Mouse (Mus musculus): ENCODE data around the gene Hectd3. TPM values are rescaled to one million over a fixed set of nuclear protein-coding genes. Genes with fewer than 3 reads are reported as not detected.

Gene Hectd3
- polyA plus RNA-seq, 2 experiments, result 4.9 to 8.9 TPM

DNA sequence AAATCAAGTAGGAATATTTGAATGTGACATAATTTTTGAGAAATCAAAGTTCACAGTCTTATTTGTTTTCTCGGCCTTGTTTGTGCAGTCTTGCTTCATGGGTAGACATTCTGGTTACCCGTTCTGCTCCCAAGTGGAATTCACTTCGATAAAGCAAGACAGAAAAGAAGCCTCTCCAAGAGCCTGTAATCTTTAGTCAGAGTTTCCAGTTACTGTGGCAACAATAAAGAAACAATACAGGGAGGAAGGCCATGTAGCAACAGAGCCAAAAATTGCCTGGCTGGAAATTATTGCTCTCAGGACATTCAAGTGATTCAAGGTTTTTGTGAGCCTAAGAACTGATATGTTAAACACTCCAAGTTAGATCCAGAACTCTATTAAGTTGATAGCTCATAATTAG is 53.7 kb downstream of the Hectd3 start:
- no peak overlapping the region for H3K4me3 ChIP-seq (ENCODE audit: insufficient read depth in 1 of 2, low read depth in 2 of 2, low read length in 2 of 2)
- peaks cover under 1 to 2% of the 10 kb centered on the region in 2 experiments; a peak in 3 of 4 replicates for H3K4me1 ChIP-seq (replicated peaks; ENCODE audit: control insufficient read depth in 2 of 2, insufficient read depth in 2 of 2, low read length in 1 of 2)
- H3K27ac ChIP-seq, result no peak overlapping the region
- 76% methylated on average over 3 of the region's 3 CpGs for WGBS (ENCODE audit: insufficient replicate concordance)
- H3K9ac ChIP-seq (replicated peaks), result no peak overlapping the region
- H3K36me3 ChIP-seq (replicated peaks; ENCODE audit: control insufficient read depth, insufficient read depth, low read depth), result no peaks in the 10 kb centered on the region; the same call in 1 of the 2 replicates
- H3K4me2 ChIP-seq (ENCODE audit: low read depth), result no peak overlapping the region
- no peaks in the 10 kb centered on the region for H3K27me3 ChIP-seq (ENCODE audit: control insufficient read depth, insufficient read depth, low read length)
- ATAC-seq (ENCODE audit: insufficient read depth) (no peak), DNase-seq (ENCODE audit: low read depth in 3 of 3, low spot score in 3 of 3) (no peak)
- TF ChIP-seq EP300 (IDR thresholded peaks at IDR 0.05; ENCODE audit: low read depth) (no peak), CTCF (IDR thresholded peaks at IDR 0.05; ENCODE audit: low read depth) (no peak)
- no peaks in the 10 kb centered on the region for H3K9me3 ChIP-seq (ENCODE audit: control insufficient read depth, low read length)

- TF ChIP-seq CTCF (IDR thresholded peaks at IDR 0.05; ENCODE audit: low read depth), result no peak
- no peak for TF ChIP-seq EP300 (IDR thresholded peaks at IDR 0.05; ENCODE audit: low read depth)
- no peaks in the 10 kb centered on the region for H3K27me3 ChIP-seq (ENCODE audit: control insufficient read depth, insufficient read depth, low read length)
- no peaks in the 10 kb centered on the region; the same call in 1 of the 2 replicates for H3K36me3 ChIP-seq (replicated peaks; ENCODE audit: control insufficient read depth, insufficient read depth, low read depth)
- ATAC-seq (ENCODE audit: insufficient read depth) (no peak), DNase-seq (ENCODE audit: low read depth in 3 of 3, low spot score in 3 of 3) (no peak)
- no peak overlapping the region for H3K4me2 ChIP-seq (ENCODE audit: low read depth)
- H3K4me1 ChIP-seq (replicated peaks; ENCODE audit: control insufficient read depth in 2 of 2, insufficient read depth in 2 of 2, low read length in 1 of 2), result peaks cover 2 to 3% of the 10 kb centered on the region in 2 experiments; a peak in 3 of 4 replicates
- H3K9ac ChIP-seq (replicated peaks), result no peak overlapping the region
- WGBS (ENCODE audit: insufficient replicate concordance), result 83% methylated on average over 1 of the region's 1 CpGs
- H3K27ac ChIP-seq, result no peak overlapping the region
- no peaks in the 10 kb centered on the region for H3K9me3 ChIP-seq (ENCODE audit: control insufficient read depth, low read length)
- no peak overlapping the region for H3K4me3 ChIP-seq (ENCODE audit: insufficient read depth in 1 of 2, low read depth in 2 of 2, low read length in 2 of 2)
Observed at GRCm38 (mm10) chr4:117049485-117049884, 54.4 kb downstream of the Hectd3 start.

DNA sequence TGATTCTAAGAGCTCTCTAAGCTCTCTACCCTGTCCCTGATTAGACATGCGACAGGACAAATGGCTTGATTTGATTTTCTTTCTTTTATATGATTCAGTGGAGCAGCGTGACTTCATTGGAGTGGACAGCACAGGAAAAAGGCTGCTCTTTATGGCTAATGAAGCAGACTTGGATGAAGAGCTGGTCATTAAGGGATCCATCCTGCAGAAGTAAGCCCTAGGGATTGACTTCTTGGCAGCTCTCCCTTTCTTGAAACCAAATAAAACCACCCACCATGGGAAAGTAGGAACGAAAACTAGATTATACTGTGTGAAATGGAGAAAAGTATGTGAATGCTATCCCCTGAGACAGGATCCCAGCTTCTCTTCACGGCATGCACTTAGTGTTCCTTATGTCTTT is 57.5 kb downstream of the Hectd3 start:
- no peak for DNase-seq (ENCODE audit: low read depth in 3 of 3, low spot score in 3 of 3)
- H3K9me3 ChIP-seq (ENCODE audit: control insufficient read depth, low read length), result no peaks in the 10 kb centered on the region
- peaks cover 26 to 28% of the 10 kb centered on the region in 2 experiments for H3K4me1 ChIP-seq (replicated peaks; ENCODE audit: control insufficient read depth in 2 of 2, insufficient read depth in 2 of 2, low read length in 1 of 2)
- TF ChIP-seq CTCF (IDR thresholded peaks at IDR 0.05; ENCODE audit: low read depth) (no peak), EP300 (IDR thresholded peaks at IDR 0.05; ENCODE audit: low read depth) (no peak)
- H3K27me3 ChIP-seq (ENCODE audit: control insufficient read depth, insufficient read depth, low read length), result no peaks in the 10 kb centered on the region
- H3K4me3 ChIP-seq (ENCODE audit: insufficient read depth in 1 of 2, low read depth in 2 of 2, low read length in 2 of 2), result no peak overlapping the region
- 80% methylated on average over 4 of the region's 4 CpGs for WGBS (ENCODE audit: insufficient replicate concordance)
- no peak overlapping the region for H3K4me2 ChIP-seq (ENCODE audit: low read depth)
- H3K36me3 ChIP-seq (replicated peaks; ENCODE audit: control insufficient read depth, insufficient read depth, low read depth), result no peaks in the 10 kb centered on the region; the same call in 1 of the 2 replicates
- ATAC-seq (ENCODE audit: insufficient read depth), result no peak
- H3K27ac ChIP-seq, result no peak overlapping the region; the same call in 1 of the 2 replicates
- no peak overlapping the region for H3K9ac ChIP-seq (replicated peaks)

DNA sequence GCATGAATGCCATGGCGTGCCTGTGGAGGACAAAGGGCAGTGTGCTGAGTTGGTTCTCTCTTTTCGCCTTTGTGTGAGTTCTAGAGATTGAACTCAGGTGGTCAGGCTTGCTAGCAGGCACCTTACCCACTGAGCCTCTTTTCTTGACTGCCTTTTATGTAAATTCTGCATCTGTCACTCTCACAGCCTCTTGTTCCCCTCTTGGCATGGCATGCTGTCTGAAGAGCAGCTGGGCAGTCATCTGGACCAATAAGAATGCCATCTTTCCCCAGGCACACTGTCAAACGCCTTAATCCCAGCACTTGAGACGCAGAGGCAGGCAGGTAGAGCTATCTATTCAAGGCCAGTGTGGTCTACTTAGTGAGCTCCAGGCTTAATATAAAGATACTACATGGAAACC is 58.8 kb downstream of the Hectd3 start:
- no peak for ATAC-seq (ENCODE audit: insufficient read depth)
- WGBS (ENCODE audit: insufficient replicate concordance), result 84% methylated on average over 4 of the region's 4 CpGs
- H3K27me3 ChIP-seq (ENCODE audit: control insufficient read depth, insufficient read depth, low read length), result no peaks in the 10 kb centered on the region
- H3K27ac ChIP-seq, result peak overlapping the region; percentile 12; the same call in 1 of the 2 replicates
- H3K9me3 ChIP-seq (ENCODE audit: control insufficient read depth, low read length), result no peaks in the 10 kb centered on the region
- no peaks in the 10 kb centered on the region; the same call in 1 of the 2 replicates for H3K36me3 ChIP-seq (replicated peaks; ENCODE audit: control insufficient read depth, insufficient read depth, low read depth)
- no peak overlapping the region for H3K4me3 ChIP-seq (ENCODE audit: insufficient read depth in 1 of 2, low read depth in 2 of 2, low read length in 2 of 2)
- H3K9ac ChIP-seq (replicated peaks), result no peak overlapping the region
- H3K4me1 ChIP-seq (replicated peaks; ENCODE audit: control insufficient read depth in 2 of 2, insufficient read depth in 2 of 2, low read length in 1 of 2), result peaks cover 39 to 41% of the 10 kb centered on the region in 2 experiments
- no peak for DNase-seq (ENCODE audit: low read depth in 3 of 3, low spot score in 3 of 3)
- no peak overlapping the region for H3K4me2 ChIP-seq (ENCODE audit: low read depth)
- TF ChIP-seq EP300 (IDR thresholded peaks at IDR 0.05; ENCODE audit: low read depth) (no peak), CTCF (IDR thresholded peaks at IDR 0.05; ENCODE audit: low read depth) (no peak)

Other genes starting within 250 kb of the Hectd3 start
- gene Toe1, start 187.7 kb upstream of the Hectd3 start, polyA plus RNA-seq (2012; rRNA removed), result 13.7 and 14.7 TPM in 2 replicates
- gene Toe1, start 187.7 kb upstream of the Hectd3 start, polyA plus RNA-seq (2014; fragmentation: Nextera tagmentation; extraction: Ambion mirVana), result 14.2 and 15.0 TPM in 2 replicates
- gene Mutyh, start 187.6 kb upstream of the Hectd3 start, polyA plus RNA-seq (2012; rRNA removed), result 2.7 and 3.5 TPM in 2 replicates
- gene Mutyh, start 187.6 kb upstream of the Hectd3 start, polyA plus RNA-seq (2014; fragmentation: Nextera tagmentation; extraction: Ambion mirVana), result 1.7 and 2.1 TPM in 2 replicates
- gene Hpdl, start 173.6 kb upstream of the Hectd3 start, polyA plus RNA-seq (2012; rRNA removed), result 0.15 and 0.19 TPM in 2 replicates
- gene Hpdl, start 173.6 kb upstream of the Hectd3 start, polyA plus RNA-seq (2014; fragmentation: Nextera tagmentation; extraction: Ambion mirVana), result 0.13 and 0.19 TPM in 2 replicates
- gene Zswim5, start 117.9 kb upstream of the Hectd3 start, polyA plus RNA-seq (2012; rRNA removed), result 0.06 and 0.10 TPM in 2 replicates
- gene Zswim5, start 117.9 kb upstream of the Hectd3 start, polyA plus RNA-seq (2014; fragmentation: Nextera tagmentation; extraction: Ambion mirVana), result 0.03 and 0.04 TPM in 2 replicates
- 414 and 441 TPM in 2 replicates for gene Urod, start 904 bp upstream of the Hectd3 start, polyA plus RNA-seq (2012; rRNA removed)
- gene Urod, start 904 bp upstream of the Hectd3 start, polyA plus RNA-seq (2014; fragmentation: Nextera tagmentation; extraction: Ambion mirVana), result 567 and 604 TPM in 2 replicates
- 12.3 and 17.3 TPM in 2 replicates for gene Eif2b3, start 24.1 kb downstream of the Hectd3 start, polyA plus RNA-seq (2012; rRNA removed)
- 32.7 and 34.3 TPM in 2 replicates for gene Eif2b3, start 24.1 kb downstream of the Hectd3 start, polyA plus RNA-seq (2014; fragmentation: Nextera tagmentation; extraction: Ambion mirVana)
- 0.61 and 0.84 TPM in 2 replicates for gene Ptch2, start 100.8 kb downstream of the Hectd3 start, polyA plus RNA-seq (2012; rRNA removed)
- 0.52 and 0.55 TPM in 2 replicates for gene Ptch2, start 100.8 kb downstream of the Hectd3 start, polyA plus RNA-seq (2014; fragmentation: Nextera tagmentation; extraction: Ambion mirVana)
- 2.7 and 2.9 TPM in 2 replicates for gene Btbd19, start 130.4 kb downstream of the Hectd3 start, polyA plus RNA-seq (2012; rRNA removed)
- 2.3 and 2.5 TPM in 2 replicates for gene Btbd19, start 130.4 kb downstream of the Hectd3 start, polyA plus RNA-seq (2014; fragmentation: Nextera tagmentation; extraction: Ambion mirVana)
- not detected in 2 replicates for gene Tctex1d4, start 131.5 kb downstream of the Hectd3 start, polyA plus RNA-seq (2012; rRNA removed)
- gene Tctex1d4, start 131.5 kb downstream of the Hectd3 start, polyA plus RNA-seq (2014; fragmentation: Nextera tagmentation; extraction: Ambion mirVana), result not detected in 2 replicates
- 1.7 and 2.0 TPM in 2 replicates for gene Plk3, start 138.6 kb downstream of the Hectd3 start, polyA plus RNA-seq (2012; rRNA removed)
- gene Plk3, start 138.6 kb downstream of the Hectd3 start, polyA plus RNA-seq (2014; fragmentation: Nextera tagmentation; extraction: Ambion mirVana), result 1.1 TPM in 2 replicates
- gene Rps8, start 160.9 kb downstream of the Hectd3 start, polyA plus RNA-seq (2012; rRNA removed), result 908 and 935 TPM in 2 replicates
- 901 and 915 TPM in 2 replicates for gene Rps8, start 160.9 kb downstream of the Hectd3 start, polyA plus RNA-seq (2014; fragmentation: Nextera tagmentation; extraction: Ambion mirVana)
- gene Kif2c, start 187.3 kb downstream of the Hectd3 start, polyA plus RNA-seq (2012; rRNA removed), result 13.2 and 19.4 TPM in 2 replicates
- gene Kif2c, start 187.3 kb downstream of the Hectd3 start, polyA plus RNA-seq (2014; fragmentation: Nextera tagmentation; extraction: Ambion mirVana), result 30.1 and 31.3 TPM in 2 replicates

Data from liver, embryonic 14.5 days (tissue).